In genomic region chr7:125491760-125492159, GRCm38 (mm10) we compare ENCODE assay signal across 8 mouse cellular contexts. TPM values are rescaled to one million over a fixed set of nuclear protein-coding genes. Genes with fewer than 3 reads are reported as not detected.
A peak's percentile ranks its signal among the peaks of the same experiment; 100 is the strongest.
DNase-seq lines count a peak whose midpoint lies in the region; ATAC-seq and TF ChIP-seq lines count a peak whose summit lies in the region.

No protein-coding gene starts in this region.

- WGBS in heart, postnatal 0 days = 20% methylated on average over 12 of the region's 12 CpGs
- WGBS in bone marrow, adult 2 months = 20% methylated on average over 12 of the region's 12 CpGs
- 31% methylated on average over 12 of the region's 12 CpGs for WGBS in hindbrain, embryonic 11.5 days
- 30% methylated on average over 12 of the region's 12 CpGs for WGBS in midbrain, embryonic 11.5 days

- H3K4me1 ChIP-seq in heart, postnatal 0 days (ENCODE audit: control insufficient read depth, insufficient read depth) = peaks cover 19% of the 10 kb centered on the region
- H3K4me1 ChIP-seq in bone marrow, adult 2 months (ENCODE audit: control insufficient read depth, insufficient read depth, low read length) = peaks cover 11% of the 10 kb centered on the region
- H3K4me1 ChIP-seq in hindbrain, embryonic 11.5 days (replicated peaks; ENCODE audit: control insufficient read depth, insufficient read depth, low read length) = no peaks in the 10 kb centered on the region
- H3K4me1 ChIP-seq in midbrain, embryonic 11.5 days (ENCODE audit: control insufficient read depth, insufficient read depth, low read length) = peaks cover 10% of the 10 kb centered on the region; the same call in 1 of the 2 replicates

- peak overlapping the region; percentile 84 for H3K27ac ChIP-seq in heart, postnatal 0 days (ENCODE audit: low read depth)
- peak overlapping the region; percentile 80 for H3K27ac ChIP-seq in bone marrow, adult 2 months (ENCODE audit: control insufficient read depth, insufficient read depth, low read depth, low read length, poor library complexity)
- peak overlapping the region; percentile 73 for H3K27ac ChIP-seq in hindbrain, embryonic 11.5 days (ENCODE audit: low read depth, low read length)
- H3K27ac ChIP-seq in midbrain, embryonic 11.5 days (ENCODE audit: low read depth, low read length) = peak overlapping the region; percentile 0

- TF ChIP-seq POLR2A in bone marrow, adult 2 months (IDR thresholded peaks at IDR 0.05; ENCODE audit: borderline replicate concordance, control insufficient read depth, low read depth, low read length) = no peak

- peak overlapping the region; percentile 67 for H3K4me3 ChIP-seq in heart, postnatal 0 days (ENCODE audit: low read depth, low read length)
- peak overlapping the region; percentile 80 for H3K4me3 ChIP-seq in bone marrow, adult 2 months (replicated peaks; ENCODE audit: control insufficient read depth, low read depth, low read length)
- H3K4me3 ChIP-seq in hindbrain, embryonic 11.5 days (ENCODE audit: low read depth, low read length) = peak overlapping the region; percentile 58
- H3K4me3 ChIP-seq in midbrain, embryonic 11.5 days (ENCODE audit: low read depth, low read length) = peak overlapping the region; percentile 43

- peak overlapping the region; percentile 61 for H3K9ac ChIP-seq in heart, postnatal 0 days (replicated peaks; ENCODE audit: low read depth, low read length)
- peak overlapping the region; percentile 79 for H3K9ac ChIP-seq in hindbrain, embryonic 11.5 days (ENCODE audit: low read depth, low read length)
- peak overlapping the region; percentile 70 for H3K9ac ChIP-seq in midbrain, embryonic 11.5 days (ENCODE audit: low read length)

- no peaks in the 10 kb centered on the region for H3K27me3 ChIP-seq in heart, postnatal 0 days (ENCODE audit: control insufficient read depth, insufficient read depth, low read length)
- H3K27me3 ChIP-seq in hindbrain, embryonic 11.5 days (ENCODE audit: control insufficient read depth, insufficient read depth, low read length) = no peaks in the 10 kb centered on the region
- H3K27me3 ChIP-seq in midbrain, embryonic 11.5 days (ENCODE audit: control insufficient read depth, insufficient read depth, low read length) = no peaks in the 10 kb centered on the region

- no peak for ATAC-seq in heart, postnatal 0 days (ENCODE audit: insufficient read depth, low read depth)
- peak; percentile 28; the same call in 1 of the 2 replicates for ATAC-seq in hindbrain, embryonic 11.5 days (ENCODE audit: low FRiP score)
- ATAC-seq in midbrain, embryonic 11.5 days (ENCODE audit: low FRiP score) = no peak; the same call in 1 of the 2 replicates

- no peak for TF ChIP-seq EP300 in heart, postnatal 0 days (IDR thresholded peaks at IDR 0.05; ENCODE audit: low read depth)

- no peaks in the 10 kb centered on the region for H3K9me3 ChIP-seq in heart, postnatal 0 days (replicated peaks; ENCODE audit: control insufficient read depth, low read length)
- H3K9me3 ChIP-seq in hindbrain, embryonic 11.5 days (ENCODE audit: control insufficient read depth, low read length) = no peaks in the 10 kb centered on the region
- H3K9me3 ChIP-seq in midbrain, embryonic 11.5 days (ENCODE audit: control insufficient read depth, low read length) = no peaks in the 10 kb centered on the region

- H3K4me2 ChIP-seq in heart, postnatal 0 days (ENCODE audit: low read depth, low read length) = peak overlapping the region; percentile 80
- peak overlapping the region; percentile 60 for H3K4me2 ChIP-seq in hindbrain, embryonic 11.5 days (replicated peaks; ENCODE audit: low read depth, low read length)
- H3K4me2 ChIP-seq in midbrain, embryonic 11.5 days = peak overlapping the region; percentile 49

- DNase-seq in heart, postnatal 0 days (ENCODE audit: low spot score) = no peak
- DNase-seq in heart, adult 18-20 months = no peak
- DNase-seq in hindbrain, embryonic 11.5 days (ENCODE audit: low spot score) = no peak
- no peak for DNase-seq in midbrain, embryonic 11.5 days (ENCODE audit: low spot score, missing footprints)
- no peak for DNase-seq in right cerebral cortex, postnatal 36 days (ENCODE audit: low spot score in 2 of 2)
- DNase-seq in cerebellum, adult 9-10 months = no peak
- no peak for DNase-seq in retina, postnatal 1 day

- no peak for TF ChIP-seq CTCF in heart, postnatal 0 days (IDR thresholded peaks at IDR 0.05; ENCODE audit: low read depth)
- no peak for TF ChIP-seq CTCF in bone marrow, adult 2 months (IDR thresholded peaks at IDR 0.05; ENCODE audit: control insufficient read depth, insufficient read depth, low read length)

- H3K36me3 ChIP-seq in heart, postnatal 0 days (replicated peaks; ENCODE audit: control insufficient read depth, insufficient read depth, low read length) = no peaks in the 10 kb centered on the region; the same call in 1 of the 2 replicates
- no peaks in the 10 kb centered on the region for H3K36me3 ChIP-seq in hindbrain, embryonic 11.5 days (ENCODE audit: control insufficient read depth, insufficient read depth, low read length)
- H3K36me3 ChIP-seq in midbrain, embryonic 11.5 days (ENCODE audit: control insufficient read depth, insufficient read depth, low read length) = no peaks in the 10 kb centered on the region

RNA-seq across cellular contexts. Expression of gene Nsmce1, which starts 0.4 kb away (rescaled TPM):
- total RNA-seq in heart, postnatal 0 days (2014; rRNA removed; ENCODE audit: low replicate concordance) = 37.0 and 50.3 TPM in 2 replicates
- polyA plus RNA-seq in heart, postnatal 0 days (2015; fragmentation: Nextera tagmentation; extraction: Ambion mirVana) = 96.0 and 96.4 TPM in 2 replicates
- total RNA-seq in heart, adult 18-20 months (2021) = 10 to 100 TPM; 32.3 to 35.1 TPM
- 42.7 and 49.6 TPM in 2 replicates for polyA plus RNA-seq in bone marrow, adult 2 months (2011; ENCODE audit: insufficient read depth, insufficient read length, low replicate concordance, missing spikeins)
- 121 and 130 TPM in 2 replicates for polyA plus RNA-seq in hindbrain, embryonic 11.5 days (2014; fragmentation: Nextera tagmentation; extraction: Ambion mirVana)
- 115 and 128 TPM in 2 replicates for polyA plus RNA-seq in midbrain, embryonic 11.5 days (2014; fragmentation: Nextera tagmentation; extraction: Ambion mirVana)

RNA-seq across cellular contexts. Expression of gene Kdm8, which starts 47.3 kb away (rescaled TPM):
- total RNA-seq in heart, postnatal 0 days (2014; rRNA removed; ENCODE audit: low replicate concordance) = 4.0 and 6.8 TPM in 2 replicates
- polyA plus RNA-seq in heart, postnatal 0 days (2015; fragmentation: Nextera tagmentation; extraction: Ambion mirVana) = 3.7 and 3.8 TPM in 2 replicates
- total RNA-seq in heart, adult 18-20 months (2021) = 1 to 10 TPM; 3.6 to 5.2 TPM
- 1.5 and 2.5 TPM in 2 replicates for polyA plus RNA-seq in bone marrow, adult 2 months (2011; ENCODE audit: insufficient read depth, insufficient read length, low replicate concordance, missing spikeins)
- 8.3 and 10.9 TPM in 2 replicates for polyA plus RNA-seq in hindbrain, embryonic 11.5 days (2014; fragmentation: Nextera tagmentation; extraction: Ambion mirVana)
- 9.5 TPM in 2 replicates for polyA plus RNA-seq in midbrain, embryonic 11.5 days (2014; fragmentation: Nextera tagmentation; extraction: Ambion mirVana)

Comparison
In these comparisons a context has a peak if more than half of its experiments do, and no peak if none do; other contexts are left out.
1. H3K27ac ChIP-seq: peak in every context shown above with its lines; median percentile 84 in heart, postnatal 0 days; 80 in bone marrow, adult 2 months; 73 in hindbrain, embryonic 11.5 days; 0 in midbrain, embryonic 11.5 days.